Mouse (Mus musculus) midbrain, embryonic 15.5 days (tissue): ENCODE measurements around the gene BC034090. TPM values are rescaled to one million over a fixed set of nuclear protein-coding genes. Genes with fewer than 3 reads are reported as not detected.
A peak's percentile ranks its signal among the peaks of the same experiment; 100 is the strongest.
"Not testable (repeated sequence)": the region's sequence is repeated elsewhere in the genome, so short reads cannot be mapped to it uniquely, and the experiment has no call there.

Experiments used
- ATAC-seq: fragments of 200-750 bp; cut with Nextera tagmentation; replicated peaks from 2 replicates; pipeline ENCODE4 v1.8.0; 2017; ENCODE audit warnings: moderate TSS enrichment
- H3K27ac ChIP-seq: fragments of 300-500 bp; sonication (generic); 2 replicates; pipeline ENCODE4 v1.5.1; 2015; ENCODE audit warnings: mild to moderate bottlenecking, inconsistent platforms
- H3K27me3 ChIP-seq: fragments of 300-500 bp; sonication (generic); replicated peaks from 2 replicates; pipeline ENCODE4 v1.6.1; 2015; ENCODE audit warnings: inconsistent platforms
- H3K36me3 ChIP-seq: fragments of 300-500 bp; sonication (generic); replicated peaks from 2 replicates; pipeline ENCODE4 v1.6.1; 2015; ENCODE audit warnings: inconsistent platforms
- H3K4me1 ChIP-seq: fragments of 300-500 bp; sonication (generic); 2 replicates; pipeline ENCODE4 v1.6.1; 2015; ENCODE audit warnings: inconsistent platforms
- H3K4me2 ChIP-seq: fragments of 300-500 bp; sonication (generic); 2 replicates; pipeline ENCODE4 v1.6.1; 2015; ENCODE audit warnings: inconsistent platforms, mild to moderate bottlenecking, moderate library complexity
- H3K4me3 ChIP-seq: fragments of 300-500 bp; sonication (generic); 2 replicates; pipeline ENCODE4 v1.5.1; 2015; ENCODE audit warnings: mild to moderate bottlenecking, inconsistent platforms
- H3K9ac ChIP-seq: fragments of 300-500 bp; sonication (generic); 2 replicates; pipeline ENCODE4 v1.6.1; 2015; ENCODE audit warnings: mild to moderate bottlenecking, inconsistent platforms
- H3K9me3 ChIP-seq: fragments of 300-500 bp; sonication (generic); 2 replicates; pipeline ENCODE4 v1.6.1; 2016; ENCODE audit warnings: inconsistent platforms
- WGBS: fragments of 180-500 bp; shearing (Covaris S2); methylation state at CpG from one replicate; pipeline ENCODE4 v1.1.7; 2015; ENCODE audit warnings: mixed read lengths; 5-methylcytosine and 5-hydroxymethylcytosine counted together
- polyA plus RNA-seq: library from polyadenylated mRNA; unstranded; fragments of >200 nt; fragmentation: Nextera tagmentation; extraction: Ambion mirVana; gene quantifications from 2 replicates; pipeline ENCODE4 v1.2.1, GENCODE M21; 2015

Gene BC034090
- polyA plus RNA-seq, 1 experiment from 2014 or later = 4.3 TPM

- not testable (repeated sequence) for H3K36me3 ChIP-seq, H3K27ac ChIP-seq, H3K4me3 ChIP-seq, H3K9ac ChIP-seq, ATAC-seq, H3K4me1 ChIP-seq, H3K9me3 ChIP-seq, H3K27me3 ChIP-seq, H3K4me2 ChIP-seq
- WGBS = 92% methylated on average over 10 of the region's 10 CpGs
These were observed 18.3 kb upstream of the BC034090 start for GRCm38 (mm10) chr1:155262496-155262895.

- ATAC-seq = no peak
- peaks cover 3% of the 10 kb centered on the region; the same call in 1 of the 2 replicates for H3K4me1 ChIP-seq
- no peaks in the 10 kb centered on the region for H3K9me3 ChIP-seq
- 90% methylated on average over 8 of the region's 8 CpGs for WGBS
- H3K36me3 ChIP-seq = no peaks in the 10 kb centered on the region
- H3K4me2 ChIP-seq = no peak overlapping the region
- H3K27me3 ChIP-seq = no peaks in the 10 kb centered on the region
- no peak overlapping the region for H3K4me3 ChIP-seq
- H3K9ac ChIP-seq = no peak overlapping the region
- H3K27ac ChIP-seq = no peak overlapping the region
These were observed 10.1 kb upstream of the BC034090 start for GRCm38 (mm10) chr1:155254309-155254708.

- no peaks in the 10 kb centered on the region for H3K27me3 ChIP-seq
- H3K27ac ChIP-seq = 0 out of 2 replicates have a peak overlapping the region, but pooled peaks have one; percentile 20
- 70% methylated on average over 12 of the region's 12 CpGs for WGBS
- H3K9ac ChIP-seq = no peak overlapping the region
- no peaks in the 10 kb centered on the region for H3K36me3 ChIP-seq
- H3K9me3 ChIP-seq = no peaks in the 10 kb centered on the region
- no peak overlapping the region for H3K4me2 ChIP-seq
- ATAC-seq = no peak
- H3K4me1 ChIP-seq = peaks cover 3% of the 10 kb centered on the region; the same call in 1 of the 2 replicates
- H3K4me3 ChIP-seq = no peak overlapping the region
These were observed 8.9 kb upstream of the BC034090 start for GRCm38 (mm10) chr1:155253126-155253525.

GRCm38 (mm10) chr1:155252631-155253121 is 8.4 kb upstream of the BC034090 start:
- Histone ChIP-seq H3K4me2 (no peak overlapping the region), H3K9ac (no peak overlapping the region), H3K27ac (no peak overlapping the region), H3K36me3 (no peaks in the 10 kb centered on the region), H3K27me3 (no peaks in the 10 kb centered on the region), H3K9me3 (no peaks in the 10 kb centered on the region), H3K4me3 (no peak overlapping the region), H3K4me1 (peaks cover 3% of the 10 kb centered on the region; the same call in 1 of the 2 replicates)
- ATAC-seq = no peak
- 52% methylated on average over 6 of the region's 6 CpGs for WGBS

- Histone ChIP-seq H3K4me2 (no peak overlapping the region), H3K27me3 (no peaks in the 10 kb centered on the region), H3K36me3 (no peaks in the 10 kb centered on the region), H3K9ac (no peak overlapping the region), H3K4me3 (no peak overlapping the region), H3K9me3 (no peaks in the 10 kb centered on the region), H3K4me1 (peaks cover 3% of the 10 kb centered on the region; the same call in 1 of the 2 replicates), H3K27ac (no peak overlapping the region)
- no peak for ATAC-seq
- 83% methylated on average over 5 of the region's 5 CpGs for WGBS
These were observed 7.4 kb upstream of the BC034090 start for GRCm38 (mm10) chr1:155251596-155251995.

GRCm38 (mm10) chr1:155250531-155251135 is 6.4 kb upstream of the BC034090 start:
- no peak for ATAC-seq
- H3K4me3 ChIP-seq = no peak overlapping the region
- H3K27me3 ChIP-seq = no peaks in the 10 kb centered on the region
- H3K36me3 ChIP-seq = no peaks in the 10 kb centered on the region
- H3K27ac ChIP-seq = no peak overlapping the region
- H3K4me1 ChIP-seq = peaks cover 3% of the 10 kb centered on the region; the same call in 1 of the 2 replicates
- no peak overlapping the region for H3K9ac ChIP-seq
- H3K4me2 ChIP-seq = no peak overlapping the region
- 43% methylated on average over 4 of the region's 4 CpGs for WGBS
- H3K9me3 ChIP-seq = no peaks in the 10 kb centered on the region

GRCm38 (mm10) chr1:155249896-155250295 is 5.7 kb upstream of the BC034090 start:
- no peak overlapping the region for H3K27ac ChIP-seq
- ATAC-seq = no peak
- H3K4me1 ChIP-seq = peaks cover 3% of the 10 kb centered on the region; the same call in 1 of the 2 replicates
- no peaks in the 10 kb centered on the region for H3K27me3 ChIP-seq
- H3K4me3 ChIP-seq = no peak overlapping the region
- H3K9me3 ChIP-seq = no peaks in the 10 kb centered on the region
- H3K36me3 ChIP-seq = no peaks in the 10 kb centered on the region
- no peak overlapping the region for H3K9ac ChIP-seq
- WGBS = 35% methylated on average over 5 of the region's 5 CpGs
- no peak overlapping the region for H3K4me2 ChIP-seq

- H3K4me2 ChIP-seq = no peak overlapping the region
- 0 out of 2 replicates have a peak overlapping the region, but pooled peaks have one; percentile 8 for H3K27ac ChIP-seq
- WGBS = 77% methylated on average over 5 of the region's 5 CpGs
- no peak overlapping the region for H3K9ac ChIP-seq
- H3K9me3 ChIP-seq = no peaks in the 10 kb centered on the region
- ATAC-seq = no peak
- peaks cover 13% of the 10 kb centered on the region for H3K4me1 ChIP-seq
- no peaks in the 10 kb centered on the region for H3K36me3 ChIP-seq
- H3K27me3 ChIP-seq = 0 out of 2 replicates have a peak, but pooled peaks cover 2% of the 10 kb centered on the region
- no peak overlapping the region for H3K4me3 ChIP-seq
These were observed 3.8 kb upstream of the BC034090 start for GRCm38 (mm10) chr1:155248041-155248440.

- Histone ChIP-seq H3K4me2 (no peak overlapping the region), H3K4me3 (no peak overlapping the region), H3K9me3 (no peaks in the 10 kb centered on the region), H3K27ac (no peak overlapping the region), H3K9ac (no peak overlapping the region), H3K36me3 (no peaks in the 10 kb centered on the region), H3K4me1 (peaks cover 10% of the 10 kb centered on the region), H3K27me3 (0 out of 2 replicates have a peak, but pooled peaks cover 3% of the 10 kb centered on the region)
- WGBS = 53% methylated on average over 5 of the region's 5 CpGs
- no peak for ATAC-seq
These were observed 3.2 kb upstream of the BC034090 start for GRCm38 (mm10) chr1:155247441-155247840.

- no peak overlapping the region for H3K9ac ChIP-seq
- WGBS = 65% methylated on average over 7 of the region's 7 CpGs
- H3K4me3 ChIP-seq = no peak overlapping the region
- ATAC-seq = no peak
- H3K4me1 ChIP-seq = peaks cover 10% of the 10 kb centered on the region
- H3K36me3 ChIP-seq = no peaks in the 10 kb centered on the region
- H3K27ac ChIP-seq = no peak overlapping the region
- no peak overlapping the region for H3K4me2 ChIP-seq
- peaks cover 3% of the 10 kb centered on the region; the same call in 1 of the 2 replicates for H3K27me3 ChIP-seq
- no peaks in the 10 kb centered on the region for H3K9me3 ChIP-seq
These were observed 1.3 kb upstream of the BC034090 start for GRCm38 (mm10) chr1:155245516-155245915.

GRCm38 (mm10) chr1:155244771-155245211 is 547 bp upstream of the BC034090 start:
- ATAC-seq = no peak
- Histone ChIP-seq H3K9ac (peak overlapping the region; percentile 55), H3K27me3 (peaks cover 3% of the 10 kb centered on the region; the same call in 1 of the 2 replicates), H3K36me3 (no peaks in the 10 kb centered on the region), H3K9me3 (no peaks in the 10 kb centered on the region), H3K4me3 (peak overlapping the region; percentile 46), H3K27ac (peak overlapping the region; percentile 39; the same call in 1 of the 2 replicates), H3K4me1 (peaks cover 10% of the 10 kb centered on the region), H3K4me2 (peak overlapping the region; percentile 83)
- WGBS = 5% methylated on average over 29 of the region's 29 CpGs

GRCm38 (mm10) chr1:155242488-155242745 is 1.8 kb downstream of the BC034090 start:
- Histone ChIP-seq H3K9ac (no peak overlapping the region), H3K4me1 (peaks cover 20% of the 10 kb centered on the region), H3K27me3 (peaks cover 3% of the 10 kb centered on the region; the same call in 1 of the 2 replicates)

More at GRCm38 (mm10) chr1:155242488-155242745, 1.8 kb downstream of the BC034090 start:
- 67% methylated on average over 1 of the region's 1 CpGs for WGBS
- Histone ChIP-seq H3K36me3 (no peaks in the 10 kb centered on the region), H3K27ac (no peak overlapping the region), H3K4me2 (no peak overlapping the region), H3K4me3 (no peak overlapping the region), H3K9me3 (no peaks in the 10 kb centered on the region)
- no peak for ATAC-seq
